Mouse (Mus musculus): ENCODE results near the gene Mfn1. TPM values are rescaled to one million over a fixed set of nuclear protein-coding genes. Genes with fewer than 3 reads are reported as not detected.

Mfn1 gene
- polyA plus RNA-seq, 1 experiment from 2014 or later = 155 TPM

GRCm38 (mm10) chr3:32622106-32622505, 92.8 kb downstream of the Mfn1 start:
- ATAC-seq (no peak), DNase-seq (ENCODE audit: low read depth, low spot score) (no peak)
- no peak for TF ChIP-seq CTCF (IDR thresholded peaks at IDR 0.05)
- ChIA-PET POLR2A (no interaction called here), CTCF (interaction anchor here (1.5 kb wide), 1 partner anchor 65 kb away, joined by 4 read pairs; no protein-coding TSS in a partner anchor)
- in situ Hi-C loops (cut with MboI; ENCODE audit: low pct_unique_long_range_greater_than_20kb) = no loop called here
- peaks cover 20% of the 10 kb centered on the region for H3K27me3 ChIP-seq

DNA sequence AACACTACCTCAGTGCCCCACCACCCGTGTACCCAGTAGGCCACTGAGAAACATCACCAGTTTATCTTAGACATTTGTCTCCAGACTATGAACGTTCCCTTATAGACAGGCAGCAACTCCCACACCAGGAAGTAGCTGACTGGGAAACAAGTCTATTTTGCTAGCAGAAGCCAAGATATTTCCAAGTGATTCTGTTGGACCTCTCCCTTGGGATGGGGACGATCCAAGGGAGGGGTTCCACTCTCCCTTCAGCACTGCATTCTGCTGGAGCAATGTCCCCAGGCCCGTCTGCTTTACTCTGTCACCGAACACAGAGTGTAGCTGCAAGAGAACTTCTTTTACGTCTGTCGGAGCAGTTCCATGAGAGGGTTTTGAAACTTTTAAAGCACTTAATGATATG, 98.9 kb downstream of the Mfn1 start:
- CTCF ChIA-PET = interaction anchor here (1.3 to 1.5 kb wide), 2 partner anchors 9 to 12 kb away, joined by 3 to 4 read pairs; partner anchors contain the start of gene Gnb4
- POLR2A ChIA-PET = interaction anchor here (0.5 kb wide), 1 partner anchor 152 kb away, joined by 4 read pairs; no protein-coding TSS in a partner anchor
- no peak for TF ChIP-seq CTCF (IDR thresholded peaks at IDR 0.05)
- H3K27me3 ChIP-seq = peaks cover 35% of the 10 kb centered on the region
- ATAC-seq = no peak
- DNase-seq (ENCODE audit: low read depth, low spot score) = no peak
- in situ Hi-C loops (cut with MboI; ENCODE audit: low pct_unique_long_range_greater_than_20kb) = no loop called here

Other genes with a start within 250 kb of the Mfn1 start
- 23.8 TPM for gene Zmat3, start 163.5 kb upstream of the Mfn1 start, polyA plus RNA-seq (2021)
- gene Pik3ca, start 131.8 kb upstream of the Mfn1 start, polyA plus RNA-seq (2021) = 60.0 TPM
- gene Kcnmb3, start 37.2 kb upstream of the Mfn1 start, polyA plus RNA-seq (2021) = not detected
- gene Zfp639, start 19.2 kb upstream of the Mfn1 start, polyA plus RNA-seq (2021) = 69.7 TPM
- gene Gnb4, start 87.1 kb downstream of the Mfn1 start, polyA plus RNA-seq (2021) = 0.94 TPM
- gene Actl6a, start 176.8 kb downstream of the Mfn1 start, polyA plus RNA-seq (2021) = 105 TPM
- gene Ndufb5, start 207.5 kb downstream of the Mfn1 start, polyA plus RNA-seq (2021) = 385 TPM
- 43.5 TPM for gene Mrpl47, start 208.1 kb downstream of the Mfn1 start, polyA plus RNA-seq (2021)

Data from Patski (cell line).